Mouse (Mus musculus) intestine, embryonic 14.5 days (tissue): ENCODE data around the gene Csrp2. TPM values are rescaled to one million over a fixed set of nuclear protein-coding genes. Genes with fewer than 3 reads are reported as not detected.
A peak's percentile ranks its signal among the peaks of the same experiment; 100 is the strongest.

ENCODE experiments used
- ATAC-seq: fragments of 200-750 bp; cut with Nextera tagmentation; replicated peaks from 2 replicates; pipeline ENCODE4 v1.8.0; 2017; ENCODE audit warnings: low read depth, moderate number of reproducible peaks, moderate TSS enrichment, moderate library complexity; ENCODE audit not compliant: low FRiP score, low TSS enrichment
- DNase-seq: peaks from one replicate; pipeline ENCODE4 v3.0.0-alpha.2; 2018; ENCODE audit warnings: low spot score
- H3K27ac ChIP-seq: fragments of 300-500 bp; sonication (generic); 2 replicates; pipeline ENCODE4 v1.5.1; 2014; ENCODE audit warnings: low read depth, mild to moderate bottlenecking, control low read depth
- H3K27me3 ChIP-seq: fragments of 300-500 bp; sonication (generic); replicated peaks from 2 replicates; pipeline ENCODE4 v1.6.1; 2014; ENCODE audit warnings: low read length, control low read depth; ENCODE audit not compliant: control insufficient read depth, insufficient read depth
- H3K36me3 ChIP-seq: fragments of 300-500 bp; sonication (generic); 2 replicates; pipeline ENCODE4 v1.6.1; 2014; ENCODE audit warnings: low read length, control low read depth; ENCODE audit not compliant: control insufficient read depth, insufficient read depth
- H3K4me1 ChIP-seq: fragments of 300-500 bp; sonication (generic); replicated peaks from 2 replicates; pipeline ENCODE4 v1.6.1; 2014; ENCODE audit warnings: low read length, control low read depth, mixed read lengths; ENCODE audit not compliant: control insufficient read depth, insufficient read depth
- H3K4me2 ChIP-seq: fragments of 300-500 bp; sonication (generic); 2 replicates; pipeline ENCODE4 v1.6.1; 2014; ENCODE audit warnings: low read length
- H3K4me3 ChIP-seq: fragments of 300-500 bp; sonication (generic); 2 replicates; pipeline ENCODE4 v1.5.1; 2014; ENCODE audit warnings: low read depth, low read length, control low read depth, mixed read lengths
- H3K9ac ChIP-seq: fragments of 300-500 bp; sonication (generic); 2 replicates; pipeline ENCODE4 v1.6.1; 2014; ENCODE audit warnings: mild to moderate bottlenecking, low read length
- H3K9me3 ChIP-seq: fragments of 300-500 bp; sonication (generic); 2 replicates; pipeline ENCODE4 v1.6.1; 2016; ENCODE audit warnings: low read length, control low read depth; ENCODE audit not compliant: control insufficient read depth
- WGBS: fragments of 180-500 bp; shearing (Covaris S2); extraction: QIAGEN DNeasy Blood & Tissue Kit; methylation state at CpG from one replicate; pipeline ENCODE4 v1.1.7; 2014; 5-methylcytosine and 5-hydroxymethylcytosine counted together
- polyA plus RNA-seq: library from polyadenylated mRNA; unstranded; fragments of >200 nt; fragmentation: Nextera tagmentation; extraction: Ambion mirVana; gene quantifications from 2 replicates; pipeline ENCODE4 v1.2.1, GENCODE M21; 2014

Csrp2 gene
- polyA plus RNA-seq, 1 experiment from 2014 or later = 283 TPM

- Histone ChIP-seq H3K9me3 (no peaks in the 10 kb centered on the region), H3K4me2 (no peak overlapping the region), H3K9ac (no peak overlapping the region), H3K27me3 (no peaks in the 10 kb centered on the region), H3K4me1 (0 out of 2 replicates have a peak, but pooled peaks cover 5% of the 10 kb centered on the region), H3K36me3 (peaks cover 47% of the 10 kb centered on the region), H3K4me3 (no peak overlapping the region), H3K27ac (no peak overlapping the region)
- DNase-seq (no peak), ATAC-seq (no peak)
- WGBS = 64% methylated on average over 6 of the region's 6 CpGs
Observed at GRCm38 (mm10) chr10:110971483-110971882, 51.9 kb downstream of the Csrp2 start.

DNA sequence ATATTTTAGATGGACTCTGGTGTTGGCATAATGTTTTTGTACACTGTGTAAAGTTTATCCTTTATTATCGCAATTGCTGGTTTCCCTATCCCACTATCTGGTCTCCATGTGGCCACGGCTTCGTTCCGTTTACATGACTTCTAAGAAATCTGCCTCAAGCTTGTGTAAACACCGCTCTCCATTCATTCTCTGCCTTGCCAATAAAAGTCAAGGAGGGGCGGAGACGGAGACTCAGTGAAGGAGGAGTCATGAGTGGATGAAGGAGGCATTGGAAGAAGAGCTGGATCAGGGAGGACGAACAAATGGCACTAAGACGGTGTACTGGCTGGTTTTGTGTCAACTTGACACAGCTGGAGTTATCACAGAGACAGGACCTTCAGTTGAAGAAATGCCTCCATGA, 52.4 kb downstream of the Csrp2 start:
- no peaks in the 10 kb centered on the region for H3K27me3 ChIP-seq
- 0 out of 2 replicates have a peak, but pooled peaks cover 5% of the 10 kb centered on the region for H3K4me1 ChIP-seq
- DNase-seq (no peak), ATAC-seq (peak; percentile 76)
- no peak overlapping the region for H3K4me2 ChIP-seq
- H3K4me3 ChIP-seq = no peak overlapping the region
- 27% methylated on average over 9 of the region's 9 CpGs for WGBS
- H3K36me3 ChIP-seq = peaks cover 43% of the 10 kb centered on the region
- H3K9me3 ChIP-seq = no peaks in the 10 kb centered on the region
- no peak overlapping the region for H3K27ac ChIP-seq
- no peak overlapping the region for H3K9ac ChIP-seq

DNA sequence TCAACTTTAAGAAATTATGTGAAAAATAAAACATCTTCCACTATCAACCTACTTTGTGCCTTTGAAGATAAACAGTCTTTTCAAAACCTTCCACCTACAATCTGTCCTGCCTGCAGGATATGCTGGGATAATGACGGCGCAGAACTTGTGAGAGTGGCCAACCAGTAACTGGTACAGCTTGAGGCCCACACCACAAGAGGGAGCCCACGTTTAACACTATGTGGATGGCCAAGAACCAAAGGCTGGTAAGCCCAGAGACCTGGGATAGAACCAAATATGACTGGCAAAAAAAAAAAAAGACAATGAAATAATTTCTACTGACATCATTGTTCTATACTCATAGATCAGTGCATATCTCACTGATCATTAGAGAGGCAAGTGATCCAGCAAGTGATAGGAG, 54.9 kb downstream of the Csrp2 start:
- WGBS = 59% methylated on average over 3 of the region's 3 CpGs
- no peaks in the 10 kb centered on the region for H3K27me3 ChIP-seq
- DNase-seq (no peak), ATAC-seq (no peak)
- H3K4me3 ChIP-seq = no peak overlapping the region
- H3K4me1 ChIP-seq = 0 out of 2 replicates have a peak, but pooled peaks cover 5% of the 10 kb centered on the region
- no peak overlapping the region for H3K9ac ChIP-seq
- no peak overlapping the region for H3K27ac ChIP-seq
- H3K4me2 ChIP-seq = no peak overlapping the region
- H3K9me3 ChIP-seq = no peaks in the 10 kb centered on the region
- peaks cover 38% of the 10 kb centered on the region for H3K36me3 ChIP-seq

DNA sequence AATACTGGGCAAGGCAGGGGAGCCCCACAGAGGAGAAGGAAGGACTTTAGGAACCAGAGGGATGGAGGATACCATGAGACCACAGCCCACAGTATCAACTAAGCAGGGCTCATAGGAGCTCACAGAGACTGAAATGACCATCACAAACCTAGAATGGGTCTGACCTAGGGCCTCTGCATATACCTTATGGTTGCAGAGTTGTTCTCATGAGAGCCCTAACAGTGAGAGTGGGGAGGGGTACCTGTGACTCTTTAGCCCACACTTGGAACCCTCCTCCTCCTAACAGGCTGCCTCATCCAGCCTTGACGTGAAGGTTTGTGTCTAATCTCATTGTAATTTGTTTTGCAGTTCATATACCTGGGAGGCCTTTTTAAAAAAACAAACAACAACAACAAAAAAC, 55.3 kb downstream of the Csrp2 start:
- ATAC-seq = 0 out of 2 replicates have a peak, but pooled peaks have one; percentile 15
- H3K36me3 ChIP-seq = peaks cover 42% of the 10 kb centered on the region
- H3K9ac ChIP-seq = no peak overlapping the region
- 0 out of 2 replicates have a peak, but pooled peaks cover 5% of the 10 kb centered on the region for H3K4me1 ChIP-seq
- no peak overlapping the region for H3K27ac ChIP-seq
- H3K4me2 ChIP-seq = no peak overlapping the region
- no peak for DNase-seq
- 91% methylated on average over 1 of the region's 1 CpGs for WGBS
- no peaks in the 10 kb centered on the region for H3K9me3 ChIP-seq
- H3K27me3 ChIP-seq = no peaks in the 10 kb centered on the region
- H3K4me3 ChIP-seq = no peak overlapping the region

DNA sequence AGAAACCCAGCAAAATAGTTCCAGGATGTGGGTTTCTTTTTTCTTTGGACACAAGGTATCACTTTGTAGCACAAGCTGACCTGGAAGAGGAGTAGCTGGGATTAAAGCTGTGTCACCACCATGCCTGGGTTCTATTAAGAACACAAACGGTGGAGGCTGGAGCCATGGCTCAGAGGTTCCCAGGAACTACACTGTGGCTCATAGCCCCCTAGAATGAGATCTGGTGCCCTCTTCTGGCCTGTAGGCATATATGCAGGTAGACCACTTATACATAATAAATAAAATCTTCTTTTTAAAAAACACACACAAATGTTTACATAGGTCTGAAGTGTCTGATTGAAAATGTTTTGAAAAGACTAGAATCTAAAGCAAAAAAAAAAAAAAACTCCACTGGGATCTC, 56.5 kb downstream of the Csrp2 start:
- Histone ChIP-seq H3K9ac (no peak overlapping the region), H3K4me3 (no peak overlapping the region), H3K27ac (no peak overlapping the region), H3K36me3 (peaks cover 44% of the 10 kb centered on the region), H3K9me3 (no peaks in the 10 kb centered on the region), H3K4me1 (0 out of 2 replicates have a peak, but pooled peaks cover 5% of the 10 kb centered on the region), H3K4me2 (no peak overlapping the region), H3K27me3 (no peaks in the 10 kb centered on the region)
- no peak for DNase-seq
- WGBS = 0% methylated on average over 1 of the region's 1 CpGs
- 0 out of 2 replicates have a peak, but pooled peaks have one; percentile 48 for ATAC-seq

- no peaks in the 10 kb centered on the region for H3K9me3 ChIP-seq
- ATAC-seq = no peak
- no peak overlapping the region for H3K4me2 ChIP-seq
- H3K27me3 ChIP-seq = no peaks in the 10 kb centered on the region
- 68% methylated on average over 2 of the region's 2 CpGs for WGBS
- H3K27ac ChIP-seq = no peak overlapping the region
- no peak for DNase-seq
- no peaks in the 10 kb centered on the region for H3K4me1 ChIP-seq
- no peak overlapping the region for H3K4me3 ChIP-seq
- H3K36me3 ChIP-seq = peaks cover 52% of the 10 kb centered on the region
- H3K9ac ChIP-seq = no peak overlapping the region
Observed at GRCm38 (mm10) chr10:110977379-110977778, 57.8 kb downstream of the Csrp2 start.

GRCm38 (mm10) chr10:110979431-110979830, 59.8 kb downstream of the Csrp2 start:
- Histone ChIP-seq H3K9ac (no peak overlapping the region), H3K27ac (no peak overlapping the region), H3K27me3 (no peaks in the 10 kb centered on the region), H3K4me2 (no peak overlapping the region), H3K36me3 (peaks cover 42% of the 10 kb centered on the region), H3K4me1 (no peaks in the 10 kb centered on the region), H3K4me3 (no peak overlapping the region), H3K9me3 (no peaks in the 10 kb centered on the region)
- DNase-seq (no peak), ATAC-seq (no peak)
- WGBS = 92% methylated on average over 2 of the region's 2 CpGs

DNA sequence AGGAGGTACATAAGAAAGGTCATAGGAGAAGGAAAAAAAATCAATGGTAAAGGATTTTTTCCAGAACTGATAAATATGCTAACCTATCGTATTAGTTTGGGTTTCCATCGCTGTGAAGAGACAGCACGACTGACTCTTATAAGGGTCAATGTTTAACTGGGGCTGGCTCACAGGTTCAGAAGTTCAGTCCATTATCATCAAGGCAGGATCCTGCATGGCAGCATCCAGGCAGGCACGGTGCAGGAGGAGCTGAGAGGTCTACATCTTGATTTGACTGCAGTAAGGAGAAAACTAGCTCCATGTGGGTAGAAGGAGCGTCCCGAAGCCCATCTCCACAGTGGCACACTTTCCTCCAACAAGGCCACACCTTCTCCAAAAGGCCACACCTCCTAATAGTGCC, 60.9 kb downstream of the Csrp2 start:
- H3K9me3 ChIP-seq = no peaks in the 10 kb centered on the region
- ATAC-seq = no peak
- 89% methylated on average over 6 of the region's 6 CpGs for WGBS

DNA sequence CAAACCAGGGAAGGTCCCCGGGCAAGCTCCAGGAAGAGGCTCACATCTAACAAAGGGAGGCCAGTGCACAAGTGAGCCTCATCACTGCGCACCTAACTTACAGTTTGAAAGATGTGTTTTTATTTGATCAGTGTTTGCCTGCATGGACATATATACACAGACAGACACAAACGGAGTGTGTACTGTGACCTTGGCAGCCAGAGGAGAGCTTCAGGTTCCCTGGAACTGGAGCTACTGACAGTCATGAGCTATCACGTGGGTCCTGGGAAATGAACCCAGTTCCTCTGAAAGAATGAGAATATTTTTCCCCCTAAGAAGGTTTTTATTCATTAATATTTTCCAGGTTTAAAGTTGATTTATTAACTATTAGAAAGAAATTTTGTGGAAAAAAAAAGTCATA, 63.2 kb downstream of the Csrp2 start:
- Histone ChIP-seq H3K36me3 (peaks cover 32% of the 10 kb centered on the region), H3K27me3 (no peaks in the 10 kb centered on the region), H3K4me3 (no peak overlapping the region), H3K27ac (no peak overlapping the region), H3K4me1 (no peaks in the 10 kb centered on the region), H3K9ac (no peak overlapping the region), H3K9me3 (no peaks in the 10 kb centered on the region), H3K4me2 (no peak overlapping the region)
- WGBS = 73% methylated on average over 4 of the region's 4 CpGs
- ATAC-seq (no peak), DNase-seq (no peak)

More for the DNA sequence above, 60.9 kb downstream of the Csrp2 start:
- Histone ChIP-seq H3K27me3 (no peaks in the 10 kb centered on the region), H3K4me3 (no peak overlapping the region), H3K4me2 (no peak overlapping the region), H3K9ac (no peak overlapping the region), H3K36me3 (peaks cover 36% of the 10 kb centered on the region), H3K27ac (no peak overlapping the region), H3K4me1 (no peaks in the 10 kb centered on the region)
- no peak for DNase-seq
